Mouse (Mus musculus) central nervous system, embryonic 14 days (tissue): Measurements from ENCODE around the gene Gm32717. TPM values are rescaled to one million over a fixed set of nuclear protein-coding genes. Genes with fewer than 3 reads are reported as not detected.

ENCODE experiments used
- polyA plus RNA-seq: library from polyadenylated mRNA; depleted of rRNA; stranded (reverse); fragments of >200 nt; gene quantifications from 2 replicates; pipeline ENCODE4 v1.2.3, GENCODE M21; 2012; rRNA removed

Gm32717 gene
- 0.08 and 0.15 TPM in 2 replicates for polyA plus RNA-seq

DNA sequence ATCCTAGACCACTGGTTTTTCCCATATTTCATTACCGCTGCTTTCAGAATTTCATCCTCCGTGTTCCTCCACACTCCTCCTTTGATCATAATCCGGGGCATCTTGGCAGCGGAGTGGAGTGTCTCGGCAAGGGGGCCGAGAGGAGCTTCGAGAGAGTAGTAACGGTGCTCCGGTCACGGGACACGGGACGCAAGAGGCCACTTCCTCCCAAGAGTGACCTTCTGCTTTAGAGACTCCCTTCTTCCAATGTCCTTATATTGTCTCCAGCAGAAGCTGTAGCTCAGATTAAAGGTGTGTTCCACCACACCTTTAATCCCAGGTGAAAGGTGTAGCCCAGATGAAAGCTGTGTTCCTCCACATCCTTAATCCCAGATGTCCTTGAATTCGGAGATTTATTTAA, at the start of gene Gm32717:
Gene Gm32717 (minus strand): TSS at position 101 of the 400 bp plus-strand sequence.

DNA sequence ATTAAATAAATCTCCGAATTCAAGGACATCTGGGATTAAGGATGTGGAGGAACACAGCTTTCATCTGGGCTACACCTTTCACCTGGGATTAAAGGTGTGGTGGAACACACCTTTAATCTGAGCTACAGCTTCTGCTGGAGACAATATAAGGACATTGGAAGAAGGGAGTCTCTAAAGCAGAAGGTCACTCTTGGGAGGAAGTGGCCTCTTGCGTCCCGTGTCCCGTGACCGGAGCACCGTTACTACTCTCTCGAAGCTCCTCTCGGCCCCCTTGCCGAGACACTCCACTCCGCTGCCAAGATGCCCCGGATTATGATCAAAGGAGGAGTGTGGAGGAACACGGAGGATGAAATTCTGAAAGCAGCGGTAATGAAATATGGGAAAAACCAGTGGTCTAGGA, 17.8 kb upstream of the Gm32717 start, which contains the start of gene Gm32802:
Gene Gm32802 (plus strand): TSS at position 301 of the 400 bp plus-strand sequence.

GRCm38 (mm10) chr10:118204642-118205041, 35.9 kb downstream of the Gm32717 start, which contains the start of gene Il22:
Il22 (plus strand) TSS chr10:118204942.

Other genes with a start within 250 kb of the Gm32717 start
- gene Mdm1, start 99.0 kb downstream of the Gm32717 start, polyA plus RNA-seq: 42.4 and 48.0 TPM in 2 replicates
- gene Il22, start 35.8 kb downstream of the Gm32717 start, polyA plus RNA-seq: 0.13 and 0.15 TPM in 2 replicates
- gene Gm32802, start 17.9 kb upstream of the Gm32717 start, polyA plus RNA-seq: 0.08 and 0.15 TPM in 2 replicates
- gene Iltifb, start 54.3 kb upstream of the Gm32717 start, polyA plus RNA-seq: not detected in 2 replicates
- not detected in 2 replicates for gene Gm9040, start 86.2 kb upstream of the Gm32717 start, polyA plus RNA-seq
- gene Gm9044, start 91.6 kb upstream of the Gm32717 start, polyA plus RNA-seq: not detected in 2 replicates
- 0.02 and 0.05 TPM in 2 replicates for gene Gm9045, start 97.1 kb upstream of the Gm32717 start, polyA plus RNA-seq
- not detected in 2 replicates for gene Gm9046, start 102.5 kb upstream of the Gm32717 start, polyA plus RNA-seq
- gene Gm9048, start 107.9 kb upstream of the Gm32717 start, polyA plus RNA-seq: not detected in 2 replicates
- gene Gm9049, start 113.3 kb upstream of the Gm32717 start, polyA plus RNA-seq: 0.02 and 0.05 TPM in 2 replicates
- 0.05 TPM in 1 of 2 replicates, not detected in the other for gene Ifng, start 200.3 kb upstream of the Gm32717 start, polyA plus RNA-seq